Mouse (Mus musculus) brain, embryonic 14.5 days (tissue): ENCODE measurements around the gene Zfp981.

Experiments
- CTCF ChIP-seq: fragments of 200-500 bp; IDR thresholded peaks from 2 replicates; pipeline ENCODE4 v1.5.1; 2012; ENCODE audit warnings: inconsistent platforms, mild to moderate bottlenecking, moderate library complexity, borderline replicate concordance; ENCODE audit not compliant: insufficient read depth, insufficient read length; ENCODE audit errors: extremely low read depth
- POLR2A ChIP-seq: fragments of 200-500 bp; IDR thresholded peaks from 2 replicates; pipeline ENCODE4 v1.6.1; 2012; ENCODE audit warnings: mild to moderate bottlenecking, inconsistent platforms, borderline replicate concordance; ENCODE audit not compliant: poor library complexity, insufficient read depth, insufficient read length, severe bottlenecking; ENCODE audit errors: extremely low read depth

DNA sequence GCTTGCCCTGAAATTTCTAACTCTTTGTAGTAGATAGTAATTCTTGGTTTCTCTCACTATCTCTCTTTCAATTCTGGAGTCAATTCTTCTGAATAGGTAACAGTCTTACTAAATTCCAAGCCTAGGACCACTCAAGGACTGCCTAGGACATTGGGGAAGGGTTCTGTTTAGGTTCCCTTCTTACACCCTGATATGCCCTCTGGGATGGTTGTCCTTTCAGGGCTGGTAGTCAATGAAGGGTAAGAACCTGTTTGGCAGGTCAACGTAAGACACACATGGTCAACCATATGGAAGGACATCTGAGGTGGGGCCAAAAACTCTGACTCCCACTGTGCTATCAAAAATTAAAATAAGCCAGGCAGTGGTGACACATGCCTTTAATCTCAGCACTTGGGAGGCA lies 9.0 kb upstream of the Zfp981 start:
- TF ChIP-seq CTCF (no peak), POLR2A (no peak)
